Mouse (Mus musculus) G1E (cell line): ENCODE measurements around the gene Fitm1. TPM values are rescaled to one million over a fixed set of nuclear protein-coding genes. Genes with fewer than 3 reads are reported as not detected.

ENCODE experiments used
- ATAC-seq: 2 replicates; pipeline ENCODE4 v1.8.0; 2016; ENCODE audit warnings: mild to moderate bottlenecking; ENCODE audit not compliant: insufficient number of reproducible peaks, poor library complexity, low FRiP score, severe bottlenecking; ENCODE audit errors: extremely low read depth
- DNase-seq: peaks from one replicate; pipeline ENCODE4 v3.0.0; 2012; ENCODE audit warnings: low spot score
- H3K27me3 ChIP-seq: 2 replicates; pipeline ENCODE4 v1.6.1; 2012; ENCODE audit warnings: mild to moderate bottlenecking, low read length, inconsistent platforms; ENCODE audit not compliant: insufficient read depth
- H3K36me3 ChIP-seq: replicated peaks from 2 replicates; pipeline ENCODE3; 2012; ENCODE audit warnings: mild to moderate bottlenecking, inconsistent platforms
- H3K4me1 ChIP-seq: 2 replicates; pipeline ENCODE4 v1.6.1; 2012; ENCODE audit warnings: low read depth, low read length, inconsistent platforms, mixed read lengths; ENCODE audit not compliant: insufficient read depth
- H3K4me3 ChIP-seq: 2 replicates; pipeline ENCODE4 v1.5.1; 2012; ENCODE audit warnings: low read depth, mild to moderate bottlenecking, inconsistent platforms, low read length, moderate library complexity, mixed read lengths
- H3K9me3 ChIP-seq: replicated peaks from 2 replicates; pipeline ENCODE4 v1.6.1; 2012; ENCODE audit warnings: inconsistent platforms
- CTCF ChIP-seq: IDR thresholded peaks from 2 replicates; pipeline ENCODE4 v1.5.1; 2012; ENCODE audit warnings: low read depth, low read length, inconsistent platforms, mixed read lengths
- GATA1 ChIP-seq: IDR thresholded peaks from 2 replicates; pipeline ENCODE4 v1.6.1; 2012; ENCODE audit warnings: borderline replicate concordance, low read length, inconsistent platforms, mixed read lengths
- GATA2 ChIP-seq: IDR thresholded peaks from 2 replicates; pipeline ENCODE4 v1.6.1; 2012; ENCODE audit warnings: low read depth, low read length, inconsistent platforms, borderline replicate concordance
- POLR2AphosphoS5 ChIP-seq: IDR thresholded peaks from 2 replicates; pipeline ENCODE4 v1.6.1; 2012; ENCODE audit warnings: low read depth, low read length, inconsistent platforms; ENCODE audit not compliant: insufficient replicate concordance
- TAL1 ChIP-seq: conservative IDR thresholded peaks from 2 replicates; pipeline ENCODE4 v1.6.1; 2012; ENCODE audit warnings: low read depth, low read length, inconsistent platforms, mixed read lengths
- polyA plus RNA-seq: library from polyadenylated mRNA; stranded (reverse); fragments of >175 nt; gene quantifications from 2 replicates; pipeline ENCODE4 v1.2.3, GENCODE M21; 2012
- total RNA-seq, 2 experiments: library from RNA; stranded (forward) in 1 of 2; stranded (reverse) in 1 of 2; fragments of 200-1000 nt in 1 of 2; fragments of >200 nt in 1 of 2; fragmentation: Nextera tagmentation in 1 of 2; gene quantifications; 2 replicates each; pipeline ENCODE4 v1.2.3; 2014 to 2017

Gene Fitm1
- total and polyA plus RNA-seq, 3 experiments, result not detected

DNA sequence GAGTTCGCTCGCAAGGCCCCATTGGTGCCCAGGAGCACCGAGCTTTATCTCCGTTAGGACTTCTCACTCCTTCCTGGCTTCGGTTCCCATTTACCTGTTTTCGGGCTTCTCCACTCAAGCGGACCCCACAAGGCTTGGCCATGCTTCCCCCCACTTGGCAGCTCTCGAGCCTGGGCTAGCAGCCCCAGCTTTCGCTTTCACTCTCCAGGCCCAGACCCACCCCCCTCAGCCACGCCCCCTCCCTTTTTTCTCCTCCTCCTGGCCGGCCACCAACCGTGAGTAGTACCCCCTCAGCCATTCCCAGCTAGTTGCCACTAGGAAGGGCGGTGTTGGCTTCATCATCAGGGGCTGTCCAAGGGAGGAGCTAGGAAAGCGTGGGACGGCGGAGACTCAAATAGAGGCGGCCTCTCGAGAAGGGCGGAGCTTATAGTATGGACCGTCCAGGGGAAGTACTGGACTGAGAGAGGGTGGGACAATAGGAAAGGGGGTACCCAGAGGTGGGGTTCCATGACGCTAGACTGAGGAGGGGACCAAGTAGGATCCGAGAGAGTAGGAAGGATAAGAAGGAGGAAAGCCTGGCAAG lies 15.4 kb downstream of the Fitm1 start, which contains the start of gene Psme2:
TSS of gene Psme2 (minus strand) at position 366 of the 583 bp plus-strand sequence.
- DNase-seq (peak; percentile 91), ATAC-seq (peak; percentile 87)
- H3K9me3 ChIP-seq, result no peaks in the 10 kb centered on the region
- H3K36me3 ChIP-seq, result peaks cover 58% of the 10 kb centered on the region
- TF ChIP-seq CTCF (no peak), POLR2AphosphoS5 (no peak), GATA1 (no peak), TAL1 (no peak), GATA2 (no peak)
- no peaks in the 10 kb centered on the region for H3K27me3 ChIP-seq
- peaks cover 67% of the 10 kb centered on the region for H3K4me1 ChIP-seq
- H3K4me3 ChIP-seq, result peak within 1 kb of the TSS; percentile 96

DNA sequence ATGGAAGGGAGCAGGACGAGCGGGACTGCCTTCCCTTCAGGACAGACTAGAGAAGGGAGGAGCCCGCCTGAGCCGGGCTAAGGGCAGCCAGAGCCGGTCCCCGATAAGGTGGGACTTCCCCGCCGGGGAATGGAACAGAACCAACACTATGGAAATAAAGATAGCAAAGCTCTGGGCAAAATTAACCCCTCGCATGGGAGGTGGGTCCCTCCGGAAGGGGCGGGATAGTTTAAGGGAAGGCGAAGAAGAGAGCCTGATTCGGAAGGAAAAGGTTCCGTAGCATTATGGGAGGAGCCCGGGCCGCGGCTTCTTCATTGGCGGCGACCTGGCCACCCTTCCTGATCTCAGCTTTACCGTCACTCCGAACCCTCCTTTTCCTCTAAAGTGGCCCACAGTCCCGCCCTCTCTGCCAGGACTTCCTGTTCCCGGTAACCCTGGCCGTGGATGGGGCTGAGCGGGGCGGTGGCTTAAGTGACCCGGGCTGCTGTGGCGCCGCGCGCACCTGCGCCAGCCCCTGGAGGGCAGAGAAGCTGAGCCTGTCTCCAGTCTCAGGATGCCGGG lies 16.0 kb downstream of the Fitm1 start, which contains the start of gene Rnf31:
TSS of gene Rnf31 (plus strand) at position 378 of the 561 bp plus-strand sequence.
- TF ChIP-seq TAL1 (no peak), POLR2AphosphoS5 (no peak), CTCF (no peak), GATA1 (no peak), GATA2 (no peak)
- DNase-seq, result peak; percentile 87
- H3K27me3 ChIP-seq, result no peaks in the 10 kb centered on the region
- ATAC-seq, result peak; percentile 79
- H3K4me1 ChIP-seq, result peaks cover 62% of the 10 kb centered on the region
- H3K9me3 ChIP-seq, result no peaks in the 10 kb centered on the region
- H3K36me3 ChIP-seq, result peaks cover 64% of the 10 kb centered on the region
- peak within 1 kb of the TSS; percentile 96 for H3K4me3 ChIP-seq

- no peaks in the 10 kb centered on the region for H3K27me3 ChIP-seq
- H3K4me3 ChIP-seq, result peak overlapping the region; percentile 96
- TF ChIP-seq TAL1, result no peak
- H3K4me1 ChIP-seq, result peaks cover 58% of the 10 kb centered on the region
- no peaks in the 10 kb centered on the region for H3K9me3 ChIP-seq
- DNase-seq, result no peak
- ATAC-seq, result no peak
- peaks cover 68% of the 10 kb centered on the region for H3K36me3 ChIP-seq
These were observed 16.8 kb downstream of the Fitm1 start for GRCm38 (mm10) chr14:55592226-55592625.

- peaks cover 38% of the 10 kb centered on the region for H3K4me1 ChIP-seq
These were observed 20.7 kb downstream of the Fitm1 start for GRCm38 (mm10) chr14:55596036-55596690.

DNA sequence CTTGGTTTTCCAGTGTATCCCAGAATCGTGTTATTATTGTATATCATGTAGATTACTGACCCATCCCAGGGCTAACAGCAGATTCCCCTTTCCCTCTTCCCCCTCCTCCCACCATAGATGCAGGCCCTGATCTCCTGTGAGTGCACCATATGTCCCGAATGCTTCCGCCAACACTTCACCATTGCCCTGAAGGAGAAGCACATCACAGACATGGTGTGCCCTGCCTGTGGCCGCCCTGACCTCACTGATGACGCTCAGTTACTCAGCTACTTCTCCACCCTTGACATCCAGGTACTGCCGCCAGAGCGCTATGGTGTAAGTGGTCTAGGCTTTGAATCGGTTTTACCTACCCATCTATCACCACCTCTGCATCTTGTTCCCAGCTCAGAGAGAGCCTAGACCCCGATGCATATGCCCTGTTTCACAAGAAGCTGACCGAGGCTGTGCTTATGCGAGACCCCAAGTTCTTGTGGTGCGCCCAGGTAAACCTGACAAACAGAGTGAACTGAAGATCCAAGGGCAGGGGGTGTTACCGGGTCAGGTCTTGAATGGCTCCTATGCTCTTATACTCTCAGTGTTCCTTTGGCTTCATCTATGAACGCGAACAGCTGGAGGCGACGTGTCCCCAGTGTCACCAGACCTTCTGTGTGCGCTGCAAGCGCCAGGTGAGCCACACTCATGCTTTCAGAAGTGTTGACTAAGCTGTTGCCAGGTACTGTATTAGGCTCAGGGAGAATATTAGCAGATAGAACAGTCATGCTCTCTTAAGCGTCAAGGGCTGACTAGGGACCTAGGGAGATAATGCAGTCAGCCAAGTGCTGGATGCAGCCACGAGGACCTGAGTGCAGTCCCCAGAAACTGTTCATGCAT lies 23.3 kb downstream of the Fitm1 start:
- Histone ChIP-seq H3K4me1 (peaks cover 44% of the 10 kb centered on the region), H3K4me3 (no peak overlapping the region)
- no peak for ATAC-seq

More at GRCm38 (mm10) chr14:55596036-55596690, 20.7 kb downstream of the Fitm1 start:
- DNase-seq (no peak), ATAC-seq (no peak)
- H3K9me3 ChIP-seq, result no peaks in the 10 kb centered on the region
- H3K27me3 ChIP-seq, result no peaks in the 10 kb centered on the region
- no peak overlapping the region for H3K4me3 ChIP-seq
- TF ChIP-seq TAL1 (no peak), POLR2AphosphoS5 (no peak)
- peaks cover 77% of the 10 kb centered on the region for H3K36me3 ChIP-seq

DNA sequence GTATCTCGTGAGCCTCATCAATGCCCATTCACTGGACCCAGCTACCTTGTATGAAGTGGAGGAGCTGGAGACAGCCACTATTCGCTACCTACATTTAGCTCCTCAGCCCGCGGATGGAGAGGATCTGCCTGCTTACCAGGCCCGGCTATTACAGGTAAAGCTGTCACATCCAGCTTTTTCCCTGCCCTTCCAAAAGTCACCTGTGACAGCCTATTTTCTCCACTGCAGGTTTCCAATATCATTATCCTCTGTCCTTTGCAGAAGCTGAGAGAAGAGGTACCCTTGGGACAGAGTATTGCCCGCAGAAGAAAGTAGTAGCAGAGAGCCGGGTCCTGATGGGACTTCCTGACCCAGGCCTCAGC lies 27.8 kb downstream of the Fitm1 start, which contains the start of gene Irf9:
TSS of gene Irf9 (plus strand) at position 301 of the 362 bp plus-strand sequence.
- Histone ChIP-seq H3K9me3 (no peaks in the 10 kb centered on the region), H3K36me3 (peaks cover 87% of the 10 kb centered on the region), H3K4me3 (peak within 1 kb of the TSS; percentile 71), H3K4me1 (peaks cover 71% of the 10 kb centered on the region), H3K27me3 (no peaks in the 10 kb centered on the region)
- ATAC-seq, result no peak
- TF ChIP-seq GATA2, result no peak
- no peak for TF ChIP-seq POLR2AphosphoS5
- no peak for TF ChIP-seq CTCF
- TF ChIP-seq TAL1, result no peak
- TF ChIP-seq GATA1, result no peak
- DNase-seq, result no peak

More for the DNA sequence above, 23.3 kb downstream of the Fitm1 start:
- no peak for DNase-seq
- H3K36me3 ChIP-seq, result peaks cover 96% of the 10 kb centered on the region
- H3K9me3 ChIP-seq, result no peaks in the 10 kb centered on the region
- TF ChIP-seq TAL1 (no peak), POLR2AphosphoS5 (no peak), GATA1 (no peak), GATA2 (no peak), CTCF (no peak)
- no peaks in the 10 kb centered on the region for H3K27me3 ChIP-seq
